Mouse (Mus musculus): ENCODE results near the gene Myrf. TPM values are rescaled to one million over a fixed set of nuclear protein-coding genes. Genes with fewer than 3 reads are reported as not detected.

The Myrf gene
- polyA plus RNA-seq, 1 experiment, result 2.4 TPM

GRCm38 (mm10) chr19:10274056-10274455 lies 33.5 kb upstream of the Myrf start:
- no peak for TF ChIP-seq POLR2A (IDR thresholded peaks at IDR 0.05; ENCODE audit: borderline replicate concordance, extremely low read depth, insufficient read depth, insufficient read length, poor library complexity, severe bottlenecking)
- no peak for TF ChIP-seq CTCF (IDR thresholded peaks at IDR 0.05; ENCODE audit: borderline replicate concordance, extremely low read depth, insufficient read depth, insufficient read length)
- DNase-seq (ENCODE audit: low read depth), result no peak

GRCm38 (mm10) chr19:10272746-10273145 lies 32.2 kb upstream of the Myrf start:
- no peak for TF ChIP-seq POLR2A (IDR thresholded peaks at IDR 0.05; ENCODE audit: borderline replicate concordance, extremely low read depth, insufficient read depth, insufficient read length, poor library complexity, severe bottlenecking)
- no peak for TF ChIP-seq CTCF (IDR thresholded peaks at IDR 0.05; ENCODE audit: borderline replicate concordance, extremely low read depth, insufficient read depth, insufficient read length)
- DNase-seq (ENCODE audit: low read depth), result peak; percentile 76

GRCm38 (mm10) chr19:10271592-10271991 lies 31.0 kb upstream of the Myrf start:
- no peak for DNase-seq (ENCODE audit: low read depth)
- TF ChIP-seq CTCF (IDR thresholded peaks at IDR 0.05; ENCODE audit: borderline replicate concordance, extremely low read depth, insufficient read depth, insufficient read length), result no peak
- TF ChIP-seq POLR2A (IDR thresholded peaks at IDR 0.05; ENCODE audit: borderline replicate concordance, extremely low read depth, insufficient read depth, insufficient read length, poor library complexity, severe bottlenecking), result no peak

- DNase-seq (ENCODE audit: low read depth), result no peak
- TF ChIP-seq POLR2A (IDR thresholded peaks at IDR 0.05; ENCODE audit: borderline replicate concordance, extremely low read depth, insufficient read depth, insufficient read length, poor library complexity, severe bottlenecking), result no peak
Observed at GRCm38 (mm10) chr19:10270356-10270755, 29.8 kb upstream of the Myrf start.

- DNase-seq (ENCODE audit: low read depth), result no peak
- TF ChIP-seq POLR2A (IDR thresholded peaks at IDR 0.05; ENCODE audit: borderline replicate concordance, extremely low read depth, insufficient read depth, insufficient read length, poor library complexity, severe bottlenecking) (no peak), CTCF (IDR thresholded peaks at IDR 0.05; ENCODE audit: borderline replicate concordance, extremely low read depth, insufficient read depth, insufficient read length) (no peak)
Observed at GRCm38 (mm10) chr19:10268851-10269250, 28.3 kb upstream of the Myrf start.

GRCm38 (mm10) chr19:10267953-10268352 lies 27.4 kb upstream of the Myrf start:
- TF ChIP-seq CTCF (IDR thresholded peaks at IDR 0.05; ENCODE audit: borderline replicate concordance, extremely low read depth, insufficient read depth, insufficient read length) (no peak), POLR2A (IDR thresholded peaks at IDR 0.05; ENCODE audit: borderline replicate concordance, extremely low read depth, insufficient read depth, insufficient read length, poor library complexity, severe bottlenecking) (no peak)

GRCm38 (mm10) chr19:10267057-10267456 lies 26.5 kb upstream of the Myrf start:
- TF ChIP-seq CTCF (IDR thresholded peaks at IDR 0.05; ENCODE audit: borderline replicate concordance, extremely low read depth, insufficient read depth, insufficient read length) (peak; percentile 10; the same call in 1 of the 2 replicates), POLR2A (IDR thresholded peaks at IDR 0.05; ENCODE audit: borderline replicate concordance, extremely low read depth, insufficient read depth, insufficient read length, poor library complexity, severe bottlenecking) (no peak)
- DNase-seq (ENCODE audit: low read depth), result no peak

More at GRCm38 (mm10) chr19:10267953-10268352, 27.4 kb upstream of the Myrf start:
- DNase-seq (ENCODE audit: low read depth), result no peak

- DNase-seq (ENCODE audit: low read depth), result peak; percentile 75
- TF ChIP-seq CTCF (IDR thresholded peaks at IDR 0.05; ENCODE audit: borderline replicate concordance, extremely low read depth, insufficient read depth, insufficient read length) (peak; percentile 78), POLR2A (IDR thresholded peaks at IDR 0.05; ENCODE audit: borderline replicate concordance, extremely low read depth, insufficient read depth, insufficient read length, poor library complexity, severe bottlenecking) (no peak)
Observed at GRCm38 (mm10) chr19:10266196-10266850, 25.8 kb upstream of the Myrf start.

GRCm38 (mm10) chr19:10261369-10261768 lies 20.8 kb upstream of the Myrf start:
- no peak for DNase-seq (ENCODE audit: low read depth)
- TF ChIP-seq CTCF (IDR thresholded peaks at IDR 0.05; ENCODE audit: borderline replicate concordance, extremely low read depth, insufficient read depth, insufficient read length) (no peak), POLR2A (IDR thresholded peaks at IDR 0.05; ENCODE audit: borderline replicate concordance, extremely low read depth, insufficient read depth, insufficient read length, poor library complexity, severe bottlenecking) (no peak)

GRCm38 (mm10) chr19:10258279-10259011 lies 17.9 kb upstream of the Myrf start:
- TF ChIP-seq CTCF (IDR thresholded peaks at IDR 0.05; ENCODE audit: borderline replicate concordance, extremely low read depth, insufficient read depth, insufficient read length) (peak; percentile 93), POLR2A (IDR thresholded peaks at IDR 0.05; ENCODE audit: borderline replicate concordance, extremely low read depth, insufficient read depth, insufficient read length, poor library complexity, severe bottlenecking) (no peak)
- peak; percentile 87 for DNase-seq (ENCODE audit: low read depth)

GRCm38 (mm10) chr19:10248128-10248527 lies 7.6 kb upstream of the Myrf start:
- DNase-seq (ENCODE audit: low read depth), result no peak
- TF ChIP-seq CTCF (IDR thresholded peaks at IDR 0.05; ENCODE audit: borderline replicate concordance, extremely low read depth, insufficient read depth, insufficient read length) (no peak), POLR2A (IDR thresholded peaks at IDR 0.05; ENCODE audit: borderline replicate concordance, extremely low read depth, insufficient read depth, insufficient read length, poor library complexity, severe bottlenecking) (no peak)

GRCm38 (mm10) chr19:10247165-10247564 lies 6.6 kb upstream of the Myrf start:
- TF ChIP-seq POLR2A (IDR thresholded peaks at IDR 0.05; ENCODE audit: borderline replicate concordance, extremely low read depth, insufficient read depth, insufficient read length, poor library complexity, severe bottlenecking) (no peak), CTCF (IDR thresholded peaks at IDR 0.05; ENCODE audit: borderline replicate concordance, extremely low read depth, insufficient read depth, insufficient read length) (no peak)

More at GRCm38 (mm10) chr19:10247165-10247564, 6.6 kb upstream of the Myrf start:
- DNase-seq (ENCODE audit: low read depth), result no peak
